Mouse (Mus musculus): ENCODE data around the gene Gbgt1. TPM values are rescaled to one million over a fixed set of nuclear protein-coding genes. Genes with fewer than 3 reads are reported as not detected.
A peak's percentile ranks its signal among the peaks of the same experiment; 100 is the strongest.

The Gbgt1 gene
- polyA plus RNA-seq, 1 experiment: 2.5 TPM

- Histone ChIP-seq H3K36me3 (ENCODE audit: control insufficient read depth, insufficient read depth, low read length) (no peaks in the 10 kb centered on the region), H3K27me3 (ENCODE audit: control insufficient read depth, insufficient read depth, low read length) (no peaks in the 10 kb centered on the region), H3K4me3 (ENCODE audit: control insufficient read depth, insufficient read depth, low read length) (no peak overlapping the region), H3K27ac (ENCODE audit: control insufficient read depth, insufficient read depth, low read length) (no peak overlapping the region), H3K4me1 (replicated peaks; ENCODE audit: control insufficient read depth, insufficient read depth, low read length) (peaks cover 18% of the 10 kb centered on the region)
- TF ChIP-seq CTCF (IDR thresholded peaks at IDR 0.05; ENCODE audit: borderline replicate concordance, control insufficient read depth, extremely low read depth, insufficient read depth, low read length, poor library complexity): no peak
- TF ChIP-seq POLR2A (IDR thresholded peaks at IDR 0.05; ENCODE audit: control insufficient read depth, extremely low read depth, insufficient read depth, low read length, poor library complexity): no peak
- 94% methylated on average over 20 of the region's 20 CpGs for WGBS
- DNase-seq: no peak
Measured at GRCm38 (mm10) chr2:28527436-28528353, 31.0 kb downstream of the Gbgt1 start.

- TF ChIP-seq POLR2A (IDR thresholded peaks at IDR 0.05; ENCODE audit: control insufficient read depth, extremely low read depth, insufficient read depth, low read length, poor library complexity): no peak
- TF ChIP-seq CTCF (IDR thresholded peaks at IDR 0.05; ENCODE audit: borderline replicate concordance, control insufficient read depth, extremely low read depth, insufficient read depth, low read length, poor library complexity): no peak
- Histone ChIP-seq H3K4me1 (replicated peaks; ENCODE audit: control insufficient read depth, insufficient read depth, low read length) (peaks cover 18% of the 10 kb centered on the region), H3K27me3 (ENCODE audit: control insufficient read depth, insufficient read depth, low read length) (no peaks in the 10 kb centered on the region), H3K27ac (ENCODE audit: control insufficient read depth, insufficient read depth, low read length) (no peak overlapping the region), H3K36me3 (ENCODE audit: control insufficient read depth, insufficient read depth, low read length) (no peaks in the 10 kb centered on the region), H3K4me3 (ENCODE audit: control insufficient read depth, insufficient read depth, low read length) (no peak overlapping the region)
- DNase-seq: no peak
- WGBS: 94% methylated on average over 7 of the region's 7 CpGs
Measured at GRCm38 (mm10) chr2:28528354-28528730, 31.7 kb downstream of the Gbgt1 start.

GRCm38 (mm10) chr2:28529856-28530255, 33.2 kb downstream of the Gbgt1 start:
- TF ChIP-seq CTCF (IDR thresholded peaks at IDR 0.05; ENCODE audit: borderline replicate concordance, control insufficient read depth, extremely low read depth, insufficient read depth, low read length, poor library complexity) (no peak), POLR2A (IDR thresholded peaks at IDR 0.05; ENCODE audit: control insufficient read depth, extremely low read depth, insufficient read depth, low read length, poor library complexity) (no peak)
- H3K4me1 ChIP-seq (replicated peaks; ENCODE audit: control insufficient read depth, insufficient read depth, low read length): peaks cover 21% of the 10 kb centered on the region
- no peaks in the 10 kb centered on the region for H3K27me3 ChIP-seq (ENCODE audit: control insufficient read depth, insufficient read depth, low read length)
- WGBS: 92% methylated on average over 4 of the region's 4 CpGs
- H3K36me3 ChIP-seq (ENCODE audit: control insufficient read depth, insufficient read depth, low read length): no peaks in the 10 kb centered on the region
- no peak overlapping the region for H3K4me3 ChIP-seq (ENCODE audit: control insufficient read depth, insufficient read depth, low read length)
- no peak for DNase-seq
- no peak overlapping the region for H3K27ac ChIP-seq (ENCODE audit: control insufficient read depth, insufficient read depth, low read length)

GRCm38 (mm10) chr2:28530311-28530710, 33.6 kb downstream of the Gbgt1 start:
- no peaks in the 10 kb centered on the region for H3K36me3 ChIP-seq (ENCODE audit: control insufficient read depth, insufficient read depth, low read length)
- H3K27me3 ChIP-seq (ENCODE audit: control insufficient read depth, insufficient read depth, low read length): no peaks in the 10 kb centered on the region
- no peak for TF ChIP-seq CTCF (IDR thresholded peaks at IDR 0.05; ENCODE audit: borderline replicate concordance, control insufficient read depth, extremely low read depth, insufficient read depth, low read length, poor library complexity)
- no peak for TF ChIP-seq POLR2A (IDR thresholded peaks at IDR 0.05; ENCODE audit: control insufficient read depth, extremely low read depth, insufficient read depth, low read length, poor library complexity)
- WGBS: 86% methylated on average over 7 of the region's 7 CpGs
- no peak overlapping the region for H3K27ac ChIP-seq (ENCODE audit: control insufficient read depth, insufficient read depth, low read length)
- DNase-seq: no peak
- peaks cover 20% of the 10 kb centered on the region for H3K4me1 ChIP-seq (replicated peaks; ENCODE audit: control insufficient read depth, insufficient read depth, low read length)
- no peak overlapping the region for H3K4me3 ChIP-seq (ENCODE audit: control insufficient read depth, insufficient read depth, low read length)

GRCm38 (mm10) chr2:28532938-28533771, 36.5 kb downstream of the Gbgt1 start:
- Histone ChIP-seq H3K4me3 (ENCODE audit: control insufficient read depth, insufficient read depth, low read length) (peak overlapping the region; percentile 49), H3K36me3 (ENCODE audit: control insufficient read depth, insufficient read depth, low read length) (no peaks in the 10 kb centered on the region), H3K4me1 (replicated peaks; ENCODE audit: control insufficient read depth, insufficient read depth, low read length) (peaks cover 13% of the 10 kb centered on the region), H3K27ac (ENCODE audit: control insufficient read depth, insufficient read depth, low read length) (no peak overlapping the region), H3K27me3 (ENCODE audit: control insufficient read depth, insufficient read depth, low read length) (no peaks in the 10 kb centered on the region)
- DNase-seq: peak; percentile 71
- 0 out of 2 replicates have a peak, but pooled peaks have one; percentile 27 for TF ChIP-seq POLR2A (IDR thresholded peaks at IDR 0.05; ENCODE audit: control insufficient read depth, extremely low read depth, insufficient read depth, low read length, poor library complexity)
- peak; percentile 10; the same call in 1 of the 2 replicates for TF ChIP-seq CTCF (IDR thresholded peaks at IDR 0.05; ENCODE audit: borderline replicate concordance, control insufficient read depth, extremely low read depth, insufficient read depth, low read length, poor library complexity)
- 3% methylated on average over 49 of the region's 49 CpGs for WGBS

- 72% methylated on average over 7 of the region's 7 CpGs for WGBS
- no peaks in the 10 kb centered on the region for H3K27me3 ChIP-seq (ENCODE audit: control insufficient read depth, insufficient read depth, low read length)
- TF ChIP-seq CTCF (IDR thresholded peaks at IDR 0.05; ENCODE audit: borderline replicate concordance, control insufficient read depth, extremely low read depth, insufficient read depth, low read length, poor library complexity): no peak
- no peak for TF ChIP-seq POLR2A (IDR thresholded peaks at IDR 0.05; ENCODE audit: control insufficient read depth, extremely low read depth, insufficient read depth, low read length, poor library complexity)
- H3K27ac ChIP-seq (ENCODE audit: control insufficient read depth, insufficient read depth, low read length): no peak overlapping the region
- no peaks in the 10 kb centered on the region for H3K36me3 ChIP-seq (ENCODE audit: control insufficient read depth, insufficient read depth, low read length)
- no peak for DNase-seq
- peaks cover 21% of the 10 kb centered on the region for H3K4me1 ChIP-seq (replicated peaks; ENCODE audit: control insufficient read depth, insufficient read depth, low read length)
- H3K4me3 ChIP-seq (ENCODE audit: control insufficient read depth, insufficient read depth, low read length): no peak overlapping the region; the same call in 1 of the 2 replicates
Measured at GRCm38 (mm10) chr2:28533901-28534435, 37.3 kb downstream of the Gbgt1 start.

Measured in thymus, adult 2 months (tissue).